Mouse (Mus musculus) cortical plate, adult 2 months (tissue): ENCODE data around the gene Emd. TPM values are rescaled to one million over a fixed set of nuclear protein-coding genes. Genes with fewer than 3 reads are reported as not detected.
A peak's percentile ranks its signal among the peaks of the same experiment; 100 is the strongest.

Experiments
- H3K27ac ChIP-seq: fragments of 200-500 bp; 2 replicates; pipeline ENCODE4 v1.5.1; 2012; ENCODE audit warnings: low read length, control low read depth, inconsistent platforms; ENCODE audit not compliant: insufficient read depth
- H3K4me1 ChIP-seq: fragments of 200-500 bp; 2 replicates; pipeline ENCODE4 v1.6.1; 2011; ENCODE audit warnings: low read length; ENCODE audit not compliant: control insufficient read depth, insufficient read depth
- H3K4me3 ChIP-seq: fragments of 200-500 bp; 2 replicates; pipeline ENCODE4 v1.5.1; 2011; ENCODE audit warnings: mild to moderate bottlenecking, low read length, control low read depth; ENCODE audit not compliant: insufficient read depth
- CTCF ChIP-seq: fragments of 200-500 bp; IDR thresholded peaks from 2 replicates; pipeline ENCODE4 v1.5.1; 2011; ENCODE audit warnings: mild to moderate bottlenecking, control low read depth, low read length; ENCODE audit not compliant: insufficient read depth; ENCODE audit errors: extremely low read depth
- POLR2A ChIP-seq: fragments of 200-500 bp; IDR thresholded peaks from 2 replicates; pipeline ENCODE4 v1.6.1; 2011; ENCODE audit warnings: mild to moderate bottlenecking, low read length, control low read depth; ENCODE audit not compliant: insufficient read depth; ENCODE audit errors: extremely low read depth
- polyA plus RNA-seq: library from polyadenylated mRNA; depleted of rRNA; stranded (reverse); fragments of >200 nt; gene quantifications from 2 replicates; pipeline ENCODE4 v1.2.3, GENCODE M21; 2012

The Emd gene
- polyA plus RNA-seq, 1 experiment = 41.9 TPM

- Histone ChIP-seq H3K27ac (peak overlapping the region; percentile 79), H3K4me1 (no peaks in the 10 kb centered on the region), H3K4me3 (peak overlapping the region; percentile 71)
- TF ChIP-seq POLR2A (0 out of 2 replicates have a peak, but pooled peaks have one; percentile 5), CTCF (no peak)
These were observed 8.8 kb upstream of the Emd start for GRCm38 (mm10) chrX:74245687-74246086.

GRCm38 (mm10) chrX:74246213-74246681 is 8.2 kb upstream of the Emd start:
- Histone ChIP-seq H3K4me3 (peak overlapping the region; percentile 71), H3K4me1 (no peaks in the 10 kb centered on the region), H3K27ac (peak overlapping the region; percentile 79)
- peak; percentile 88 for TF ChIP-seq POLR2A
- no peak for TF ChIP-seq CTCF

- H3K4me3 ChIP-seq = peak overlapping the region; percentile 71
- peak overlapping the region; percentile 41; the same call in 1 of the 2 replicates for H3K27ac ChIP-seq
- H3K4me1 ChIP-seq = no peaks in the 10 kb centered on the region
- no peak for TF ChIP-seq POLR2A
- TF ChIP-seq CTCF = no peak
These were observed 7.8 kb upstream of the Emd start for GRCm38 (mm10) chrX:74246693-74247092.

GRCm38 (mm10) chrX:74248651-74249050 is 5.8 kb upstream of the Emd start:
- Histone ChIP-seq H3K4me1 (no peaks in the 10 kb centered on the region), H3K27ac (no peak overlapping the region), H3K4me3 (peak overlapping the region; percentile 32; the same call in 1 of the 2 replicates)
- TF ChIP-seq POLR2A (no peak), CTCF (peak; percentile 37; the same call in 1 of the 2 replicates)

GRCm38 (mm10) chrX:74249615-74250014 is 4.9 kb upstream of the Emd start, which contains the start of gene Flna:
Gene Flna (minus strand): TSS chrX:74249820.
- TF ChIP-seq CTCF (no peak), POLR2A (no peak)

GRCm38 (mm10) chrX:74254888-74255565 is 540 bp downstream of the Emd start:
- no peak for TF ChIP-seq CTCF
- TF ChIP-seq POLR2A = no peak
- Histone ChIP-seq H3K4me3 (peak overlapping the region; percentile 96), H3K4me1 (no peaks in the 10 kb centered on the region), H3K27ac (peak overlapping the region; percentile 85)

More at GRCm38 (mm10) chrX:74249615-74250014, 4.9 kb upstream of the Emd start, which contains the start of gene Flna:
- Histone ChIP-seq H3K4me1 (no peaks in the 10 kb centered on the region), H3K27ac (peak within 1 kb of the TSS; percentile 14; the same call in 1 of the 2 replicates), H3K4me3 (peak within 1 kb of the TSS; percentile 32)

- H3K27ac ChIP-seq = no peak overlapping the region
- TF ChIP-seq POLR2A (no peak), CTCF (no peak)
- H3K4me3 ChIP-seq = no peak overlapping the region
These were observed 3.3 kb downstream of the Emd start for GRCm38 (mm10) chrX:74257746-74258145.

GRCm38 (mm10) chrX:74269736-74270061 is 15.2 kb downstream of the Emd start:
- no peak for TF ChIP-seq POLR2A
- no peak for TF ChIP-seq CTCF
- H3K4me1 ChIP-seq = 0 out of 2 replicates have a peak, but pooled peaks cover 2% of the 10 kb centered on the region
- H3K4me3 ChIP-seq = peak overlapping the region; percentile 49
- H3K27ac ChIP-seq = peak overlapping the region; percentile 68

More at GRCm38 (mm10) chrX:74257746-74258145, 3.3 kb downstream of the Emd start:
- H3K4me1 ChIP-seq = no peaks in the 10 kb centered on the region

- Histone ChIP-seq H3K4me1 (0 out of 2 replicates have a peak, but pooled peaks cover 2% of the 10 kb centered on the region), H3K27ac (peak within 1 kb of the TSS; percentile 87), H3K4me3 (peak within 1 kb of the TSS; percentile 49)
- no peak for TF ChIP-seq CTCF
- TF ChIP-seq POLR2A = no peak
These were observed 15.8 kb downstream of the Emd start, which contains the start of gene Rpl10 for GRCm38 (mm10) chrX:74270062-74270901. Gene Rpl10 (plus strand): TSS chrX:74270812.
